Mouse (Mus musculus): Measurements from ENCODE around the gene Ubr4.
A peak's percentile ranks its signal among the peaks of the same experiment; 100 is the strongest.

Gene Ubr4

DNA sequence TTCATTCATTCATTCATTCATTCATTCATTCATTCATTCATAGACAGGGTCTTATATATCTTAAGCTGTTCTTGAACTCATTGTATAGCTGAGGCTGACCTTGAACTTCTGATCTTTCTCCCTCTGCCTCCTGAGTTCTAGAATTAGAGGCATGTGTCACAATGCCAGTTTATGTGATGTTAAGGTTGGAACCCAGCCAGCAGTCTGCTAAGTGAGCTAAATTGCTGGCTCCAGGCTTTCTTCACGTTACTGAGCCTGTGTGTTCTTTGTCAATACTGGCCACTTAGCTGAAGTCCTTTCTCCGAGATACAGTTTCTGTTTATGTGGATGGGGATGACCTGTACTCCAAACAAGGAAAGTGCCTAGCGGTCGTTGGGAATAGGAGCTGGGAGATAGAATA lies 78.5 kb downstream of the Ubr4 start:
- no peak for DNase-seq (ENCODE audit: low spot score)

DNA sequence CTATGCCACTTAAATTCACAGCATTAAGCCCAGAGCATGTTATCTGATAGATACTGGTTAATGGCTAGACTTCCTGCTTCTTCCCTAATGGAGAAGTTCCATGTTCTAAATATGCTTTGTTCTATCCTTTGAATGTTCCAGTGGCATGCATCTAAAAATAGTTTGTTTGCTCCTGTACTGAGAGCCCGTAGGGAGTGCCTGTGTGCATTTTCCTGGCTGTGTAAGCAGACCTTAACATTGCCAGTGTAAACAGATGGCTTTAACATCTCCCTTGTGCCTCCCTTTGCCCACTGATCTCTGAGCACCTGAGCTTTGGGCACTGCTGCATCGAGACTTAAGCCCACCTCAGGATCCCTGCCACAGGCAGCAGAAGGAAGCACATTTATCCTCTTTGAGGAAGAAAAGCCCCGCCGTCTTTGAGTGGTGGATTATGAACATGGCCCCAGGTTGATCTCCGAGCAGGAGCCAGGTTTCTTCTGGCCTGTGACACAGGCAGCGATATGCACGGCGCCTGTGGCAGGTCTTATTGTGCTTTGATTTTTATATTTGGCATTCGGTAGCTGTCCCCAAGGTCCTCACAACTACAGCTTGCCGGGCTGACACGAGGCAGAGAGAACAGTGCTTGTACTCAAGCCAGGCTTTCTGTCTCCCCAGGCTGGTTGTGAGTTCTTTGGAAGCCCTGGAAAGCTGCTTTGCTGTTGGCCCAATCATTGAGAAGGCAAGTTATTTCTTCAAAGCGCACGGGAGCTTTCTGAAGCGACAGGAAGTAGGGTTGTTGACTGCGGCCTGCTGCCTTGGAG lies 80.8 kb downstream of the Ubr4 start:
- DNase-seq (ENCODE audit: low spot score), result no peak

DNA sequence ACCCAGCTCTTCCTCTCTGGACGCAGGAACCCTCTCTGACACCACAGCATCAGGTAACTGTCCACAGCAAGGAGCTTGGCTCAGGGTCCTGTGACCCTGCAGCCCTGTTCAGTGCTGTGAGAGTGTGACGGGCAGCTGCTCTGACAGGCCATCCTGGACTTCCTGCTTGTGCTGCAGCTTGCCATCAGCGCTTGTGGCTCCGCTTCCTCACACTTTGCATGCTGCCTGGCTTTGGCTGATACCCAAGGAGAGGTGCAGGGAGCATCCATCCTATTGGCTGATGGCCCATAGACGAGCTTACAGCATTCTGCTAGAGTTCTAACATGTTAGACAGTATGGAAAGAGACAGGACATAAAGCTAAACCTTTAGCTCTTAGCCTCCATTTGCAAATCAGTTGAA lies 88.8 kb downstream of the Ubr4 start:
- no peak for DNase-seq (ENCODE audit: low spot score)

DNA sequence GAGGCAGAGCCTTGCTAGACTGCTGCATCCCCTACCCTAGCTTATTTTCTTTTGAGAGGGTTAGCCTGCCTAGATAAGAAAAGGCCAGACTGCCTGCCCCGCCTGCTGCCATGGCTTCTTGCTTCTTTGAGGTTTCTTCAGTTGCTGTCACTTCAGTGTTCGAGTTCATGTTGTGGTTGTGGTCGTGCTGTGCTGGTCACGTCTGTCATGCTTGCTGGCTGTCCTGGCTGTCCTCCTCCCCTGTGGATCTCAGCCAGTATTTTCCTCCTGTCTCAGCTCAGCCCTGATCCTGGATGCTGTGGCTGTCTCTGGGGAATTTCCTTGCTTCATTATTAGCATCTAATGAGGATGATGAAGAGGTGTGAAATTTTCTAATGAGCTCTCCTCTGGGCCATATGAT lies 89.4 kb downstream of the Ubr4 start:
- no peak for DNase-seq (ENCODE audit: low spot score)

DNA sequence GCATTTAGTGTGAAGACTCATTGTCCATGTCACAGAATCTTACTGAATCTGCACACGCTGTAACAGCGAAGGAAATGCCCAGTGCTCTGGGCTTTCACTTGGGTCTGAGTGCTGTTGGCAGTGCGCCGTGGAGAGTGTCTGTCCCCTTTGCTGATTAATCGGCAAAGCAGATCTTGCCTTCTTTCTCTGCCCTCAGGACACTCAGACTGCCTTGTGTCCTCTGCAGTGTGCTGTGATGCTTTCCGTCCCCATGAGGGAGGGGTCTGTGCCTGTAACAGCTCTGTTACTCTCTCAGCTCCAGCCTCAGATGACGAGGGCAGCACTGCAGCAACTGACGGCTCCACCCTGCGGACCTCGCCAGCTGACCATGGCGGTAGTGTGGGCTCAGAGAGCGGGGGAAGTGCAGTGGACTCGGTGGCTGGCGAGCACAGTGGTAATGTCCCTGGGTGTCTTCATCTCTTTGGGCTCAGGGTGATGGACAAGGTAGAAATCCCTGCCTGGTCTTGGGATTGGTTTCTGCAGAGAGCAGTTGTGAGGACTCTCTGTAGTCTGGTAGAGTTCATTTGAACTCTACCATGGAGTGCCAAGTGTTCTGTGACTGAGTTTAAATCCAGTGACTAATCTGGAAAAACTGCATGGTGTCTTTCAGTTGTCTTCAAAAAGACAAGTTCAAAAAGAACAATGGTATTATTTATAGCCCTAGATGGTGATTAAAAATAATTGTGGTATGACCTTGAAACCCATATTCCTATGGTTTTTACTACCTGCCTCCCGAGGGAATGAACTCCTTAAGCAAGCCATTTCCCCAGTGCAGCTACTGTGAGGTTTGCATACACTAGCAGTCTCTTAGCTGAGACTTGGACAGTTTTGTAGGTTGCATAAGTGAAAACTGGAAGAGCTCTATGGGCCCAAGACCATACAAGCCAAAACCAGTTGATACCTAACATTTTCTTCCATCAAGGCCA lies 90.3 kb downstream of the Ubr4 start:
- DNase-seq (ENCODE audit: low spot score), result no peak

DNA sequence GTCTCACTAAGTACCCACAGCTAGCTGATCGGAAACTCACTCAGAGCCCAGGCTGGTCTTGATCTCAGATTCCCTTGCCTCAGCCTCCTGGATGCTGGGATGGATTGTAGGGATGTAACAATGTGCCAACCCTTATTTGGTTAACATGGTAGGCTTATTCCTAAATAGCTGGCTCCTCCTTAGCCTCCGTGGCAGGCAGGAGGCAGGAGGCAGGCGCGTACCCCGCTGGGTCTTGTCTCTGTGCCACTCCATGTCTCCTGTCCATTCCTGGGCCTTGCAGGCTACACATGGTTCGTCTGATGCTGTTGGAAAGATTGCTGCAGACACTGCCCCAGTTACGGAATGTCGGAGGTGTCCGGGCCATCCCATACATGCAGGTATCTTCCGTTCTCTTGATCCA lies 91.9 kb downstream of the Ubr4 start:
- DNase-seq (ENCODE audit: low spot score), result no peak

DNA sequence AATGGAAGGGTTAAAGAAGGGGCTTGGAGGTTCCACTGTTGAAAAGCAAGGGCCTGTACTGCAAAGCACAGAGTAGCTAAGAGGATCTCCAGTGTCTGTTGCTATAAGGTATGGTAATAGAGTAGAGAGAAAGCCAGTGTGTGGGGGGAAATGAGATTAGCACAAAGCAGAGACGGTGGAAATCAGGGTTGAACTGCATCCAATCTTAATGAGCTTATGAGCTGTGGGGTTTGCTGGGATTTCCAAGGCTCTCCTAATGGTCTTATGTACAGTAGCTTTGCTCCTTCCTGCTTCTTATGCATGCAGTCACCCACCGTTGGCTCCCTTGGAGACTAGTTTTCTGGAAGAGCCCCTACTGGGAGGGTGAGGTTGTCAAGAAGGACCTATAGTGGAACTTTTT lies 93.8 kb downstream of the Ubr4 start:
- DNase-seq (ENCODE audit: low spot score), result no peak

DNA sequence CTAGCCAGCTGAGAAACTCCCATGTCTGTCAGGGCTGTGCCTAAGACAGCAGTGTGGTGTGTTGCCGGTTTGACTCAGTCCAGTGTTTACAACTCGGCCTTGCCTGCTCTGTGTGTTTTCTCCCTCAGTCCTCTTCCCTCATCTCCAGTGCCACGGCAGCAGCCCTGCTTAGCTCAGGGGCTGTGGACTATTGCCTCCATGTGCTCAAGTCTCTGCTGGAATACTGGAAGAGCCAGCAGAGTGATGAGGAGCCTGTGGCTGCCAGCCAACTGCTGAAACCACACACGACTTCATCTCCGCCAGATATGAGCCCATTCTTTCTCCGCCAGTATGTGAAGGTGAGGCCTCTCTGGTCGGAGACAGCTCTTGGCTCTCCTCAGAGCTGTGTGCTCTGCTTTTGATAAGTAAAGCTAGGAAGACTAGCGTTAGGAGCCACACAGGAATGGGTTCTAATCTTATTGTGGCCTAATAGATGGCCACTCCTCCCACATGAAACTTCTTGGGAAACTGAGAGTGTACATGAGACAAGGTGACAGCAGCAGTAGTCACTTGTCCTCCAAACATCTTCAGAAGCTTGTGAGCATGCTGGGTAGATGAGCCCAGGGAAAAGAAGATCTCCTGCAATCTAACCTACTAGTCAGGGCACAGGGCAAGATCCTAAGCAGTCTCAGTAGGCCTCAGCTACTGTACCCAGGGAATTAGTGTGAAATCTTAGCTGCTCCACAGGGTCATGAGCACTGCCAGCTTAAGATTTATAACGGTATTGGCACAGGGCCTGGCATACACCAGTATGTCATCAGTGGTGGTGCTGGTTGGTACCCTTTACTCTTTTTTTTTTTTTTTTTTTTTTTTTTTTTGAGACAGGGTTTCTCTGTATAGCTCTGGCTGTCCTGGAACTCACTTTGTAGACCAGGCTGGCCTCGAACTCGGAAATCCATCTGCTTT lies 94.6 kb downstream of the Ubr4 start:
- DNase-seq (ENCODE audit: low spot score), result no peak

DNA sequence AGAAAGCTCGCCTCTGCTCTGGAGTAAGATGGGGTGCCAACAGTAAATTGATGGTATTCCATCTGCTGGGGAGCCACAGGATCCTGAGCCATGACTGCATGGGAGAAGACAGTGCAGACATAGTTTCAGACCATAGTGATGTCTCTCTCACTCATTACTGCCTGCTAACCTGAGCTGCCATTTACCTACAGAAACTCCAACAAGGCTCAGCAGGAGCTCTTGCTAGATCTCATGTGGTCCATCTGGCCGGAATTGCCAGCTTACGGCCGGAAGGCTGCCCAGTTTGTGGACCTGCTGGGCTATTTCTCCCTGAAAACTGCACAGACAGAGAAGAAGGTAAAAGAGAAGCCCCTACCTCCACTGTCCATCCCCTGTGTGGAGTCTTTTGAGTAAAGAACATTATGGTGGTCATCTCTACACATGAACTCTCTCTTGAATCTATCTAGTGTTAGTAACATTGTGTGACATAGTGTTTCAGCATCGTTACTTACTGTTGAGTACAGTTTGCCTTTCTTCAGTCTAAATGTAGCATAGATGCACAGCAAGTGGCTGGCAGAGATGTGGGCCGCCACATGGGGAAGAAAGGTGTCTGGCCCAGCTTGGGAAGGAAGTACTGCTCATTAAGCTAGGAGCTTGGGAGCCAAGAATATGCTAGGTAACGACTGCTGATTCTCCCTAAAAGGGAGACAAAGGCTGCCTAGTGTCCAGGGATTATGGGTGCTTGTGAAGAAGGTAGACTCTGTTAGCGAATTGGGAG lies 100.7 kb downstream of the Ubr4 start:
- no peak for DNase-seq (ENCODE audit: low spot score)

DNA sequence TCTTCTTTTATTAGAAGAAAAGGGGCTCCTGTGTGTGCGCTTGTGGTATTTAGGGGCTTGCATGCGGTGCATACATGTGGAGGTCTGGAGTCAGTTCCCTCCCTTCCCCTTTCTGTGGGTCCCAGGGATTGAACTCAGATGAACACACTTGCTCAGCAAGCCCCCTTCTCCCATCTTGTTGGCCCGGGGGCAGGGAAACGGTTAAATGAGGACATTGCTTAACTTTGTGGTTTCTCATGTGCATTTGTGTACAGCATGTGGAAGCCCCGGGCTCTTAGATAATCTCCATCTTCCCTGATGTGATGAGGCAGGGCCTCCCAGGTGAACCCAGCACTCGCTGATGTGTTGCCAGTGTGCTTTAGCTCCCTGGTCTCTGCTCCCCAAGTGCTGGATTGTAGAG lies 101.9 kb downstream of the Ubr4 start:
- no peak for DNase-seq (ENCODE audit: low spot score)

DNA sequence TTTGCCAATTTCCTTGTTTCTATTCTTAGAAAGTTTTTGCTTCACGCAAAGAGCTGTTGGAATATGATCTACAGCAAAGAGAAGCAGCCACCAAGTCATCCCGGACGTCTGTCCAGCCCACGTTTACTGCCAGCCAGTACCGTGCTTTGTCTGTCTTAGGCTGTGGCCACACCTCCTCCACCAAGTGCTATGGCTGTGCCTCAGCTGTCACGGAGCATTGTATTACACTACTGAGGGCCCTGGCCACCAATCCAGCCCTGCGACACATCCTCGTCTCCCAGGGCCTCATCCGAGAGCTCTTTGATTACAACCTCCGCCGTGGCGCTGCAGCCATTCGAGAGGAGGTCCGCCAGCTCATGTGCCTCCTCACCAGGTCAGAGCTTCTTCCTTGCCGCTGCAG lies 107.6 kb downstream of the Ubr4 start:
- no peak for DNase-seq (ENCODE audit: low spot score)

DNA sequence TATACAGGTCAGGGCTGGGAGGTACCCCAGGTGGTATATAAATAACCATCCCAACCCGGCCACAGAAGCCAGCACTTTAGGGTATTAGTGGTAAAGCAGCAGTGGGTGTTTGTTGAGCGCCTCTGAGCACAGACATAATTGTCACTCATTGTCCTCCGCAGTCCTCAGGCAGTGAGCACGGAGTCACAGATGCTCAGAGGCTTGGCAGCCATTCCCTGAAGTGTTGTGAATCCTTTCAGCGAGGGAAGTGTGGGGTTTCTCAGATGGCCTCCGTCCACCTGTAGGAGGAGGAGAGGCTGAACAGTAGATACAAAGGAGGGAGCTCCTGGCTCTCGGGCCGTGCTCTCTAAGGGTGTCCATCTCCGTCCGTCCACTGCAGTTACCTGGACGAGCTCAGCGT lies 111.8 kb downstream of the Ubr4 start:
- DNase-seq (ENCODE audit: low spot score), result no peak

DNA sequence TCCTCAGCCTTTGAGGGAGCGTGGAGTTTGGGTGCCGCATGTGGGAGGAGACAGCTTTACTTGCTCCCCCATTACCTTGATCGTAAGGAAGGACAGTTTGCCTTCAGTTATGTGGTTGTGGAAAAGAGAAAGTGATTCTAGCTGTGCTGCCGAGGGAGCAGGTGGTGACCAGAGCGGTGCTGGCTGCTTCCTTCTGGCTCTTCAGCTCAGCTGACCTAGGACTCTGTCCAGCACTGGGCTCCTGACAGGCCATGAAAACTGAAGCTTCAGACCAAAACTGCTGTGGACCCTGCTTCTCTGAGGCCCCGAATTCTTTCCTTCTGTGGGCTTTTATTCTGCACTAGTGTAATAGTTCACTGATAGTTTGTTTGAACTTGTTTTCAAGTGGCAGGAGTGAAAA lies 114.1 kb downstream of the Ubr4 start:
- no peak for DNase-seq (ENCODE audit: low spot score)

DNA sequence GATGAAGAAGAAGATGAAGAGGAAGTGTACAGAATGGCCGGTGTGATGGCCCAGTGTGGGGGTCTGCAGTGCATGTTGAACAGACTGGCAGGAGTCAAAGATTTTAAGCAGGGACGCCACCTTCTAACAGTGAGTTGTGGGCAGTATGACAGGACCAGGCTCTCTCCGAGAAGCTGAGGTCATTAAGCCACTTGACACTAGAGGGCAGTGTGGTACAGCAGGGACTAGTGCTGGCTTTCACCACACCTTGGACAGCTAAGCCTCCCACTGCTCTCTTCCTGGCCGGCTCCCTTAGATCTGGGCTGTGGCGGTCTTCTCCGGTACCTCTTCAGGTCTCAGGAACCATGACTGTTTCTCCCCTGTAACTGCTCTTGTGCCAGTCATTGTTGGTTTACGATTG lies 117.8 kb downstream of the Ubr4 start:
- DNase-seq (ENCODE audit: low spot score), result peak; percentile 36

DNA sequence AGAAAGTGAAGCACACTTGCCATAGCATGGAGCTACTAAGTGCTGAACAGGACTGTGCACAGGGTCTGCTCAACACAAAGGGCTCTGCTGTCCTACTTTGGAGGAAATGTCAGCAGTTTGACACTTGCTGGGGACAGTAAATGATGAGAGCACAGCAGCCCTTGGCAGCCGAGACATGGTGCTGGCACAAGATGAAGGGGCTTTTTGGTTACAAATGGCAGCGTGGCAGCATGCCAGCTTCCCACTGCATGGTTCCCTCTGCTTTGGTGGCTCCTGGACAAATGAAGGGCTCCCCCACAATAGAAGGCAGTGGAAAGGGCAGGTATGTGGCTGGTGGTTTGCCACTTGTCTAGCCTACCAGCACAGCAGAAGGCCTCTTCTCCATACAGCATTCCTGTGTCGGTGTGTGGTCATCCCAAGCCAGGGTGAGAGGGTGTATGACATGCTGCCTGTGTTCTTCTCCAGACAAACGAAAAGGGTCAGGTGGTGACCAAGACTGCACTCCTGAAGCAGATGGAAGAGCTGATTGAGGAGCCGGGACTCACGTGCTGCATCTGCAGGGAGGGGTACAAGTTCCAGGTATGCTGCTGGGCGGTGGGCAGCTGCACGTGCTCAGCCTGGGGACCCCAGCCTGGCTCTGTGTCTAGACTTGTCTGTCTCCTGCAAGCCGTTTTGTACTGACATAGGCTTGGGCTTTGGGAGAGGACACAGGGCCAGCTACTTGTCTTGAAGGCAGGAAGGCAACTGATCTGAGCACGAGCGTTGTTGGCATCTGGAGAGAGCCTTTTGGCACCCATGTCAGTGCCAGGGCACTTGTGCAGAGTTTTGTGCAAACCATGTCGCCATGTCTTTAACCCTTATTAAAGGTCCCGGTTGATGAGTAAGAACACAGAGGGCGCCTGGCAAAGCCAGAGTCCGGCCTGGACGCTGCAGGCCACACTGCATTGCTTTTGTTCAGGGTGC lies 124.5 kb downstream of the Ubr4 start:
- no peak for DNase-seq (ENCODE audit: low spot score)

DNA sequence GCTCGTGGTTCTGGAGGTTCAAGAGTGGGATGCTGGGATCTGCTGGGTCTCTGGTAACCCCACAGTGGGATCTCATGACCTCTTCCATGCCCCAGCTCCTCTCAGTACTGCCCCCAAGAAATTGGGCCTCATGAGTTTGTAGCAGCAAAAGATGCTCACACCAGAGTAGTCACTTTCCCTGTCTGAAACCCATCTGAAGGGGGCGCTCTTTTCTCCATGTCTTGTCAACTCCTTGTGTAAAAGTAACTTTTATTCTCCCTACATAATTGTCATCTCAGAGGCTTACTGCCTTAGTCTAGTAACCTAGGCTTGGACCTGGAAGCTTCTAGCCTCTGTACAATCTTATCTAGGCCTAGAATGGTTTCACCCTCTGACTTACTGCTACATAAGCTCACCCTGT lies 125.6 kb downstream of the Ubr4 start:
- DNase-seq (ENCODE audit: low spot score), result no peak

DNA sequence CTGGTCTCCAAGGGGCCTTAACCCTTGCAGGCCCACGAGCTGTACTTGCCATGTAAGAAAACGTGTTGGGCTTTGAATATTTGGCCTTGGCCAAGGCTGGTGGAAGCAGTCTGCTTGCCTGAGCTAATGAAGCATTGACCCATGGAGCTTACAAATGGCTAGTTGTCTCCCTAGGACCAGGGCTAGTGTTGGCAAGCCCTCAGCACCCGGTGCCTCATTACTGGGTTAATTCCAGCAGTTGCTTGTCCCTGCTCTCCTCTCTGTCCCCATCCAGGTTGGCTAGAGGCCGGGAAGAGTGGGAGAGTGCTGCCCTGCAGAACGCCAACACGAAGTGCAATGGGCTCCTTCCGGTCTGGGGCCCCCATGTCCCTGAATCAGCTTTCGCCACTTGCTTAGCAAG lies 126.8 kb downstream of the Ubr4 start:
- DNase-seq (ENCODE audit: low spot score), result no peak

DNA sequence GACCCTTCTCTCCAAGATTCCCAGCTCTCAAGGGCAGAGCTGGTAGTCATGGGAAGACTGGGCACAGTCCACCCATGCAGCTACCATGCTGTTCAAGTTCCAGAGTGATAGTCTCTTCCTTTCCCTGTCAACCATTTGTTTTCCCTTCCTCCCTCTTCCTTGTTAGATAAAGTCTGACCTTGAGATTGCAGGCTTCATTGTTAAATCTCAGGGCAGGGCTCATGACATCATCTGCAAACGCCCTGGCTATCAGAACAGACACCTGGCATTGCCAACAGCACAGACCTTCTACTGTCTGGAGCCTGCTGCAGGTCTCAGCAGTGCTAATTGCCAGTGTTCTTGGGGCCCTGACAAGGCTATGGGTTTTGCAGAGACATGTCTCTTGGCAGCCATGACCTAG lies 129.0 kb downstream of the Ubr4 start:
- DNase-seq (ENCODE audit: low spot score), result no peak

DNA sequence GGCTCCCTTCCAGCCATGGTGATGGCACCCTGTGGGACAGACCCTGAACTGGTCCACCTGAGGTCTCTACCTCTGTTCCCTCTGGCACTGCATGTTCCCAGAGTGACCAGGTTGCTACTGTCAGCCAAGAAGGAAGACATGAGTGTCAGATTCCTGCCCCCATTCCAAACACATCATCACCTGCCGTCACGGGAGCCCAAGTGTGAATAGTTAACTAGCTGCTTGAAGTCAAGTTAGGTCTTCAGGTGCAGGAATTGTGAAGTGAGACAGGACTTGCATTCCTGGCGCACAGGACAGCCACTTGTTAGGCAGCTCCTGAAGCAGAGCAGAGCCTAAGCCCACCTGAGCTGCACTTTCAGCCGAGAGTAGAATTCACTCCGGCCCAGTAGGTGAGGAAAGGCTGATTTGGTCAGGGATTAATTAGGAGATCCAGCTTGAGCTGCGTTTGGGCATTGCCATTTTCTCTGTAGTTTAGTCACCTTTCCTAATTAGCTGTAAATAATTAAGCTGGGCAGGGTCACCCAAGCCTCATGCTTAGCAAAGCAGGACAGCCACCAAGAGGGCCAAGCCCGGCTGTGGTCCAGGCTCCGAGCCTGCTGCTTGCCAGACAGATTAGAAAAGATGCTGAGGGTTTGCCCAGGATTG lies 131.2 kb downstream of the Ubr4 start:
- DNase-seq (ENCODE audit: low spot score), result no peak

DNA sequence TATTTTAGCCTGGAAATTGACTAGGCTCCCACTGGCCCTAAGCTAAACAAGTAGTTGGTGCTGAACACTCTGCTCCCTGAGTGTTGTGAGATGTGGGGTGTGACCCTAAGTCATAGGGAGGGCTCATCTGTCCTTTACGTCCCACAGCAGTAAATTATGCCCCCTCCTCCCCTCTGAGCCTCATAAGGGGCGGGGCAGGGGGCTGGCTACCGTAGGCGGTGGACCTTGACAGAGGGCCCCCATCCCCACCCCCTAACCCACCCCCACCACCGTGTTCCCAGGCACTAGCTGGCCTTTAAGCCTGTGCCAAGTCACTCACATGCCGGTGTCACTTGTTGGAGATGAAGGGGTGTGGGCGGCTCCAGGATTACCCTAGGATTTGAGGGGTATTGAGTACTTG lies 132.1 kb downstream of the Ubr4 start:
- no peak for DNase-seq (ENCODE audit: low spot score)

Data from spleen, adult 12 weeks (tissue).